Mouse (Mus musculus) MEL (cell line): ENCODE measurements at regions not wholly inside any gene's neighbourhood (a gene's known extent, or its start where the extent isn't known, plus 50 kb on each side); places are given as distances from the start of the nearest gene placed in this dataset.

ENCODE experiments used
- E2F4 ChIP-seq: IDR thresholded peaks from 2 replicates; pipeline ENCODE4 v1.6.1; 2011; ENCODE audit warnings: low read depth, low read length, improper control_type of control experiment, borderline replicate concordance
- RAD21 ChIP-seq: IDR thresholded peaks from 2 replicates; pipeline ENCODE4 v1.6.1; 2011; ENCODE audit warnings: mild to moderate bottlenecking, low read depth, low read length, improper control_type of control experiment

DNA sequence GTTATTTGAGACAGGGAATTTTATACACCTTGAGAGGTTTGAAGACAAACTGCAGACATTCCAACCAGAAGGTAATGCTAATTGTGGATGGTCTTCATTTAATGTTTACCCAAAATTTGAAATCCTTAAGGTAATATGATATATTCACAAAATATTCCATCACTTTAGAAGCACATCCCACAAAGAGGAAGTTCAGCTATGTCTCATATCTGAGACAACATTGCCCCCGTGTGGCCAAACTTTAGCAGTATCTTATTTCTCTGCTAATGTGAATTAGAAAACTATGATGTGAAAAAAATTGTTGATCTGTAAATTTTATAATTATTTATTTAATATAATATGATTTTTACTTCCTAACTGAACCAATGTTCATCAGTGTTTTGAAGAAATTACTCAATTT, 177.9 kb downstream of the Amy2a5 start (continued):
- TF ChIP-seq E2F4 (no peak), RAD21 (peak; percentile 90)
- TF ChIP-seq, all 39 proteins: peak for 4
